Mouse (Mus musculus) ovary, adult 2 months (tissue): ENCODE data around the gene Insig2. TPM values are rescaled to one million over a fixed set of nuclear protein-coding genes. Genes with fewer than 3 reads are reported as not detected.

ENCODE experiments used
- polyA plus RNA-seq: library from polyadenylated mRNA; depleted of rRNA; stranded (reverse); fragments of >200 nt; gene quantifications from 2 replicates; pipeline ENCODE4 v1.2.3, GENCODE M21; 2012; rRNA removed

Insig2 gene
- polyA plus RNA-seq: 11.7 and 16.3 TPM in 2 replicates

DNA sequence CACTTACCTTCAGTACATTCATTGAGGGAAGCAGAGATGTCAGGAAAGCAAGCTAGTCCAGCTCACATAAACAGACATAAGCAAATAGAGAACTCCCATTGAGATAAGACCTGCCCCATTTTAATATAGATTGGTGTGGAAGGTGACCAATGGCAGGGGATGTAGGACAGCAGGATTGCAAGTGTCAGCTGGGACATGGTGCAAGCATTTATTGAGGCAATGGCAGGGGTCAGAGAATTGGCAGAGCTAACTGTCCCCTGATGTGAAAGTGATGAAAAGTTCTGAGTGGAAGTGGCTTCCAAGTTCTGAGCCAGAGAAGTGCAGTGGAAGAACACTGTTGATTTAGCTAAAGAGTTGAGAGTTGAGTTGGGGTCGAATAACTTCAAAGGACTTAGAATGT is at the start of gene Insig2:
Gene Insig2 (minus strand): TSS at position 105 of the 400 bp plus-strand sequence.

Other genes starting within 250 kb of the Insig2 start
- gene Ccdc93, start 98.5 kb upstream of the Insig2 start, polyA plus RNA-seq: 6.4 and 6.5 TPM in 2 replicates
- gene Htr5b, start 195.9 kb upstream of the Insig2 start, polyA plus RNA-seq: 0.19 and 0.30 TPM in 2 replicates
- gene Ddx18, start 235.4 kb upstream of the Insig2 start, polyA plus RNA-seq: 20.3 and 22.8 TPM in 2 replicates